Mouse (Mus musculus): Measurements from ENCODE around the gene 9930111J21Rik1. TPM values are rescaled to one million over a fixed set of nuclear protein-coding genes. Genes with fewer than 3 reads are reported as not detected.
"Not testable (repeated sequence)": the region's sequence is repeated elsewhere in the genome, so short reads cannot be mapped to it uniquely, and the experiment has no call there.

The 9930111J21Rik1 gene
- polyA plus RNA-seq, 1 experiment from 2014 or later, result 0.70 TPM

- H3K4me3 ChIP-seq; H3K27me3 ChIP-seq; H3K36me3 ChIP-seq; H3K4me1 ChIP-seq (replicated peaks); H3K4me2 ChIP-seq; H3K9ac ChIP-seq; H3K9me3 ChIP-seq; H3K27ac ChIP-seq (replicated peaks); ATAC-seq (ENCODE audit: low read depth): not testable (repeated sequence)
- WGBS, result no CpG with 5 or more reads among the region's 1 CpGs
Observed at GRCm38 (mm10) chr11:48978240-48978939, 808 bp downstream of the 9930111J21Rik1 start, which contains the start of gene Olfr56. Gene Olfr56 (plus strand): TSS chr11:48978889.

GRCm38 (mm10) chr11:48974686-48975085, 4.5 kb downstream of the 9930111J21Rik1 start:
- ATAC-seq (ENCODE audit: low read depth); H3K27me3 ChIP-seq; H3K36me3 ChIP-seq; H3K9ac ChIP-seq; H3K9me3 ChIP-seq; H3K4me1 ChIP-seq (replicated peaks); H3K4me2 ChIP-seq; H3K4me3 ChIP-seq; H3K27ac ChIP-seq (replicated peaks): not testable (repeated sequence)
- no CpG with 5 or more reads among the region's 1 CpGs for WGBS

GRCm38 (mm10) chr11:48946090-48946489, 33.1 kb downstream of the 9930111J21Rik1 start, which contains the start of gene Psme2b:
Gene Psme2b (minus strand): TSS chr11:48946190.
- not testable (repeated sequence) for H3K4me2 ChIP-seq; ATAC-seq (ENCODE audit: low read depth); H3K36me3 ChIP-seq; H3K9ac ChIP-seq; H3K4me1 ChIP-seq (replicated peaks); H3K27ac ChIP-seq (replicated peaks); H3K4me3 ChIP-seq; H3K27me3 ChIP-seq; H3K9me3 ChIP-seq
- WGBS, result 92% methylated on average over 6 of the region's 6 CpGs

- not testable (repeated sequence) for H3K9me3 ChIP-seq; H3K4me2 ChIP-seq; ATAC-seq (ENCODE audit: low read depth); H3K4me1 ChIP-seq (replicated peaks); H3K4me3 ChIP-seq; H3K36me3 ChIP-seq; H3K27me3 ChIP-seq; H3K9ac ChIP-seq; H3K27ac ChIP-seq (replicated peaks)
Observed at GRCm38 (mm10) chr11:48939286-48939685, 39.9 kb downstream of the 9930111J21Rik1 start.

GRCm38 (mm10) chr11:48935291-48935690, 43.9 kb downstream of the 9930111J21Rik1 start:
- not testable (repeated sequence) for ATAC-seq (ENCODE audit: low read depth); H3K27ac ChIP-seq (replicated peaks)
- WGBS, result 83% methylated on average over 1 of the region's 3 CpGs

GRCm38 (mm10) chr11:48933923-48934322, 45.3 kb downstream of the 9930111J21Rik1 start:
- not testable (repeated sequence) for H3K36me3 ChIP-seq; H3K9me3 ChIP-seq; H3K4me2 ChIP-seq; H3K4me3 ChIP-seq; H3K27me3 ChIP-seq; H3K27ac ChIP-seq (replicated peaks); H3K4me1 ChIP-seq (replicated peaks); H3K9ac ChIP-seq; ATAC-seq (ENCODE audit: low read depth)
- WGBS, result 75% methylated on average over 1 of the region's 1 CpGs

More at GRCm38 (mm10) chr11:48935291-48935690, 43.9 kb downstream of the 9930111J21Rik1 start:
- H3K9ac ChIP-seq; H3K9me3 ChIP-seq; H3K4me1 ChIP-seq (replicated peaks); H3K4me2 ChIP-seq; H3K27me3 ChIP-seq; H3K4me3 ChIP-seq; H3K36me3 ChIP-seq: not testable (repeated sequence)

GRCm38 (mm10) chr11:48933422-48933821, 45.8 kb downstream of the 9930111J21Rik1 start:
- not testable (repeated sequence) for H3K9me3 ChIP-seq; H3K9ac ChIP-seq; ATAC-seq (ENCODE audit: low read depth); H3K4me2 ChIP-seq; H3K4me1 ChIP-seq (replicated peaks); H3K36me3 ChIP-seq; H3K27ac ChIP-seq (replicated peaks); H3K27me3 ChIP-seq; H3K4me3 ChIP-seq
- 80% methylated on average over 1 of the region's 1 CpGs for WGBS

GRCm38 (mm10) chr11:48928068-48928467, 51.1 kb downstream of the 9930111J21Rik1 start:
- not testable (repeated sequence) for H3K36me3 ChIP-seq; ATAC-seq (ENCODE audit: low read depth); H3K4me1 ChIP-seq (replicated peaks); H3K9me3 ChIP-seq; H3K27me3 ChIP-seq; H3K27ac ChIP-seq (replicated peaks); H3K4me3 ChIP-seq; H3K9ac ChIP-seq; H3K4me2 ChIP-seq
- WGBS, result 88% methylated on average over 1 of the region's 1 CpGs

- not testable (repeated sequence) for H3K9me3 ChIP-seq; ATAC-seq (ENCODE audit: low read depth); H3K36me3 ChIP-seq; H3K4me3 ChIP-seq; H3K4me1 ChIP-seq (replicated peaks); H3K27ac ChIP-seq (replicated peaks); H3K9ac ChIP-seq; H3K27me3 ChIP-seq; H3K4me2 ChIP-seq
Observed at GRCm38 (mm10) chr11:48926437-48926836, 52.8 kb downstream of the 9930111J21Rik1 start.

GRCm38 (mm10) chr11:48923818-48924217, 55.4 kb downstream of the 9930111J21Rik1 start:
- H3K9ac ChIP-seq; H3K36me3 ChIP-seq; H3K4me1 ChIP-seq (replicated peaks); H3K27me3 ChIP-seq; H3K4me3 ChIP-seq; H3K4me2 ChIP-seq; H3K27ac ChIP-seq (replicated peaks); ATAC-seq (ENCODE audit: low read depth); H3K9me3 ChIP-seq: not testable (repeated sequence)
- WGBS, result 85% methylated on average over 5 of the region's 5 CpGs

GRCm38 (mm10) chr11:48918380-48918779, 60.8 kb downstream of the 9930111J21Rik1 start:
- no peaks in the 10 kb centered on the region for H3K4me1 ChIP-seq (replicated peaks)
- 86% methylated on average over 3 of the region's 3 CpGs for WGBS
- H3K4me2 ChIP-seq, result no peak overlapping the region
- no peak overlapping the region for H3K4me3 ChIP-seq
- no peaks in the 10 kb centered on the region for H3K27me3 ChIP-seq
- H3K27ac ChIP-seq (replicated peaks), result no peak overlapping the region
- H3K9me3 ChIP-seq, result no peaks in the 10 kb centered on the region
- H3K9ac ChIP-seq, result no peak overlapping the region
- no peak for ATAC-seq (ENCODE audit: low read depth)
- H3K36me3 ChIP-seq, result no peaks in the 10 kb centered on the region

GRCm38 (mm10) chr11:48913611-48914010, 65.6 kb downstream of the 9930111J21Rik1 start:
- no peak for ATAC-seq (ENCODE audit: low read depth)
- Histone ChIP-seq H3K27ac (replicated peaks) (no peak overlapping the region), H3K4me1 (replicated peaks) (no peaks in the 10 kb centered on the region), H3K9me3 (no peaks in the 10 kb centered on the region), H3K4me2 (no peak overlapping the region), H3K4me3 (no peak overlapping the region), H3K36me3 (no peaks in the 10 kb centered on the region), H3K9ac (no peak overlapping the region), H3K27me3 (no peaks in the 10 kb centered on the region)
- 94% methylated on average over 1 of the region's 1 CpGs for WGBS

- 64% methylated on average over 1 of the region's 1 CpGs for WGBS
- no peak overlapping the region for H3K27ac ChIP-seq (replicated peaks)
Observed at GRCm38 (mm10) chr11:48908459-48908858, 70.7 kb downstream of the 9930111J21Rik1 start.

More at GRCm38 (mm10) chr11:48908459-48908858, 70.7 kb downstream of the 9930111J21Rik1 start:
- no peaks in the 10 kb centered on the region for H3K4me1 ChIP-seq (replicated peaks)
- H3K4me2 ChIP-seq, result no peak overlapping the region
- no peaks in the 10 kb centered on the region for H3K27me3 ChIP-seq
- H3K9ac ChIP-seq, result no peak overlapping the region
- H3K36me3 ChIP-seq, result no peaks in the 10 kb centered on the region
- no peak for ATAC-seq (ENCODE audit: low read depth)
- H3K9me3 ChIP-seq, result no peaks in the 10 kb centered on the region
- no peak overlapping the region for H3K4me3 ChIP-seq

Data from neural tube, embryonic 13.5 days (tissue).